Mouse (Mus musculus) ES-E14 (cell line): Measurements from ENCODE around the gene Rapgef6. TPM values are rescaled to one million over a fixed set of nuclear protein-coding genes. Genes with fewer than 3 reads are reported as not detected.

Experiments
- DNase-seq: peaks from one replicate; pipeline ENCODE4 v3.0.0-alpha.2; 2013; ENCODE audit warnings: low read depth, low spot score
- H3K27ac ChIP-seq: 2 replicates; pipeline ENCODE4 v1.5.1; 2012; ENCODE audit warnings: low read depth, mild to moderate bottlenecking, low read length, moderate library complexity, mixed read lengths; ENCODE audit not compliant: poor library complexity, insufficient read depth, severe bottlenecking
- H3K36me3 ChIP-seq: 2 replicates; pipeline ENCODE4 v1.6.1; 2012; ENCODE audit warnings: mild to moderate bottlenecking, low read length, moderate library complexity, mixed read lengths; ENCODE audit not compliant: control insufficient read depth, poor library complexity, insufficient read depth, severe bottlenecking
- H3K4me1 ChIP-seq, 2 experiments: fragments of 150-350 bp in 1 of 2; sonication (generic) in 1 of 2; 2 replicates each; pipeline ENCODE4 v1.6.1; 2012; ENCODE audit warnings: low read length in 2 of 2, mild to moderate bottlenecking in 1 of 2, mixed read lengths in 1 of 2; ENCODE audit not compliant: control insufficient read depth in 2 of 2, insufficient read depth in 2 of 2, poor library complexity in 1 of 2
- H3K4me3 ChIP-seq, 2 experiments: fragments of 150-350 bp in 1 of 2; sonication (generic) in 1 of 2; 2 replicates each; pipeline ENCODE4 v1.5.1; 2012; ENCODE audit warnings: low read length in 2 of 2, low read depth in 1 of 2, mild to moderate bottlenecking in 1 of 2, mixed read lengths in 1 of 2; ENCODE audit not compliant: insufficient read depth in 1 of 2, poor library complexity in 1 of 2, severe bottlenecking in 1 of 2
- H3K9ac ChIP-seq: 2 replicates; pipeline ENCODE4 v1.6.1; 2012; ENCODE audit warnings: low read depth, mild to moderate bottlenecking, low read length, mixed read lengths; ENCODE audit not compliant: poor library complexity, insufficient read depth, severe bottlenecking
- H3K9me3 ChIP-seq: fragments of 150-350 bp; sonication (generic); 2 replicates; pipeline ENCODE4 v1.6.1; 2012; ENCODE audit warnings: low read depth, mild to moderate bottlenecking, low read length; ENCODE audit not compliant: control insufficient read depth, insufficient read depth
- CHD2 ChIP-seq: IDR thresholded peaks from 2 replicates; pipeline ENCODE4 v1.6.1; 2014; ENCODE audit warnings: mild to moderate bottlenecking, low read depth, low read length, inconsistent platforms
- HCFC1 ChIP-seq: IDR thresholded peaks from 2 replicates; pipeline ENCODE4 v1.6.1; 2012; ENCODE audit warnings: low read length, inconsistent platforms, borderline replicate concordance; ENCODE audit not compliant: insufficient read depth
- MAFK ChIP-seq: IDR thresholded peaks from 2 replicates; pipeline ENCODE4 v1.6.1; 2014; ENCODE audit warnings: mild to moderate bottlenecking, low read depth, low read length, inconsistent platforms; ENCODE audit not compliant: insufficient read depth
- ZC3H11A ChIP-seq: IDR thresholded peaks from 2 replicates; pipeline ENCODE4 v1.6.1; 2012; ENCODE audit warnings: low read depth, mild to moderate bottlenecking, inconsistent platforms, low read length, borderline replicate concordance
- ZNF384 ChIP-seq: IDR thresholded peaks from 2 replicates; pipeline ENCODE4 v1.6.1; 2012; ENCODE audit warnings: low read depth, low read length, inconsistent platforms
- in situ Hi-C, 2 experiments: fragments of 600-800 bp; cut with MboI; formaldehyde crosslinking; loops; one replicate each; pipeline ENCODE4 v1.15.1; 2025; ENCODE audit warnings: low sequenced_read_pairs in 2 of 2, inconsistent platforms in 1 of 2; ENCODE audit not compliant: unreplicated experiment in 2 of 2
- total RNA-seq: library from RNA; depleted of rRNA; stranded (reverse); fragments of 300-350 nt; gene quantifications from 2 replicates; pipeline ENCODE4 v1.2.3, GENCODE M21; 2012

Gene Rapgef6
- total RNA-seq, 1 experiment, result 28.5 TPM

GRCm38 (mm10) chr11:54729311-54729710, 206.7 kb downstream of the Rapgef6 start:
- H3K27ac ChIP-seq, result no peak overlapping the region
- no peak overlapping the region for H3K9ac ChIP-seq
- H3K9me3 ChIP-seq, result no peaks in the 10 kb centered on the region
- H3K36me3 ChIP-seq, result peaks cover 11% of the 10 kb centered on the region; the same call in 1 of the 2 replicates
- H3K4me3 ChIP-seq, result no peak overlapping the region
- TF ChIP-seq ZNF384, result no peak
- TF ChIP-seq MAFK, result no peak
- H3K4me1 ChIP-seq, result peaks cover 0 to 4% of the 10 kb centered on the region in 2 experiments; a peak in 2 of 4 replicates
- DNase-seq, result no peak
- in situ Hi-C loops, result no loop called here

GRCm38 (mm10) chr11:54730931-54731330, 208.3 kb downstream of the Rapgef6 start:
- no peak overlapping the region for H3K27ac ChIP-seq
- H3K9me3 ChIP-seq, result no peaks in the 10 kb centered on the region
- TF ChIP-seq CHD2 (no peak), ZC3H11A (no peak), HCFC1 (no peak), MAFK (no peak)
- H3K4me1 ChIP-seq, result peaks cover 0 to 4% of the 10 kb centered on the region in 2 experiments; a peak in 2 of 4 replicates
- no peak overlapping the region for H3K4me3 ChIP-seq
- H3K36me3 ChIP-seq, result peaks cover 15% of the 10 kb centered on the region; the same call in 1 of the 2 replicates
- no peak for DNase-seq
- in situ Hi-C loops, result no loop called here
- H3K9ac ChIP-seq, result no peak overlapping the region

GRCm38 (mm10) chr11:54731367-54731766, 208.7 kb downstream of the Rapgef6 start:
- Histone ChIP-seq H3K9me3 (no peaks in the 10 kb centered on the region), H3K9ac (no peak overlapping the region), H3K27ac (no peak overlapping the region), H3K4me1 (peaks cover 0 to 4% of the 10 kb centered on the region in 2 experiments; a peak in 2 of 4 replicates), H3K4me3 (no peak overlapping the region), H3K36me3 (peaks cover 17% of the 10 kb centered on the region; the same call in 1 of the 2 replicates)
- no peak for DNase-seq
- in situ Hi-C loops, result no loop called here
- no peak for TF ChIP-seq ZNF384
- no peak for TF ChIP-seq HCFC1

- no peak for TF ChIP-seq ZNF384
- H3K9me3 ChIP-seq, result no peaks in the 10 kb centered on the region
- no peak overlapping the region for H3K27ac ChIP-seq
- no peak overlapping the region for H3K9ac ChIP-seq
- in situ Hi-C loops, result no loop called here
- H3K36me3 ChIP-seq, result peaks cover 15% of the 10 kb centered on the region; the same call in 1 of the 2 replicates
- DNase-seq, result no peak
- peaks cover 0 to 2% of the 10 kb centered on the region in 2 experiments; a peak in 2 of 4 replicates for H3K4me1 ChIP-seq
- no peak overlapping the region for H3K4me3 ChIP-seq
Measured at GRCm38 (mm10) chr11:54733546-54733945, 210.9 kb downstream of the Rapgef6 start.

- H3K27ac ChIP-seq, result no peak overlapping the region
- H3K36me3 ChIP-seq, result peaks cover 16% of the 10 kb centered on the region; the same call in 1 of the 2 replicates
- no peak for TF ChIP-seq CHD2
- TF ChIP-seq MAFK, result no peak
- no peak for TF ChIP-seq HCFC1
- TF ChIP-seq ZNF384, result no peak
- TF ChIP-seq ZC3H11A, result no peak
- H3K4me1 ChIP-seq, result no peaks in the 10 kb centered on the region
- H3K9me3 ChIP-seq, result no peaks in the 10 kb centered on the region
- no peak overlapping the region for H3K9ac ChIP-seq
- in situ Hi-C loops, result no loop called here
- no peak overlapping the region for H3K4me3 ChIP-seq
- no peak for DNase-seq
Measured at GRCm38 (mm10) chr11:54735114-54735513, 212.5 kb downstream of the Rapgef6 start.
